Mouse (Mus musculus): ENCODE results near the gene Eaf1. TPM values are rescaled to one million over a fixed set of nuclear protein-coding genes. Genes with fewer than 3 reads are reported as not detected.

The Eaf1 gene
- polyA plus RNA-seq, 1 experiment: not detected

DNA sequence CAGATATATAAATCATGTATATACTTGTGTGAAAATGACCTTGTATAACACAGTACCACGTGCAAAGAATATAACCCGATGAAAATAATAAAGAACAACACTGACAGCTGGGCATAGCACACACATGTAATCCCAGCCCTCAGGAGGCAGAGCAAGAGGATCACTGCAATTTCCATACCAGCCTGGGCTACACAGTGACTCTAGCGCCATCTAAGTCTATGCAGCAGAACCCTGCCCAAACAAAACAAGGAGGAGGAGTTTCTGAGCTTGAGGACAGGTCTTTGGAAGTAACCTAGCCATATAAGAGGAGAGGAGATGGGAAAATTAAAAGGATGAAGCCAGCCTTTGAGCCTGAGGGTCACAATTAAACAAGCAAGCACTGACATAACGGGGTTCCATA, 24.5 kb upstream of the Eaf1 start:
- no peaks in the 10 kb centered on the region for H3K4me1 ChIP-seq (ENCODE audit: control insufficient read depth, insufficient read depth, low read length)
- TF ChIP-seq POLR2A (IDR thresholded peaks at IDR 0.05; ENCODE audit: insufficient read depth, low read depth, low read length) (no peak), CTCF (IDR thresholded peaks at IDR 0.05; ENCODE audit: insufficient read depth, low read depth, low read length) (no peak)
- H3K27ac ChIP-seq (ENCODE audit: insufficient read depth, low read depth, low read length): no peak overlapping the region
- no peak overlapping the region for H3K4me3 ChIP-seq (ENCODE audit: insufficient read depth, low read depth, low read length)
- 73% methylated on average over 4 of the region's 4 CpGs for WGBS

DNA sequence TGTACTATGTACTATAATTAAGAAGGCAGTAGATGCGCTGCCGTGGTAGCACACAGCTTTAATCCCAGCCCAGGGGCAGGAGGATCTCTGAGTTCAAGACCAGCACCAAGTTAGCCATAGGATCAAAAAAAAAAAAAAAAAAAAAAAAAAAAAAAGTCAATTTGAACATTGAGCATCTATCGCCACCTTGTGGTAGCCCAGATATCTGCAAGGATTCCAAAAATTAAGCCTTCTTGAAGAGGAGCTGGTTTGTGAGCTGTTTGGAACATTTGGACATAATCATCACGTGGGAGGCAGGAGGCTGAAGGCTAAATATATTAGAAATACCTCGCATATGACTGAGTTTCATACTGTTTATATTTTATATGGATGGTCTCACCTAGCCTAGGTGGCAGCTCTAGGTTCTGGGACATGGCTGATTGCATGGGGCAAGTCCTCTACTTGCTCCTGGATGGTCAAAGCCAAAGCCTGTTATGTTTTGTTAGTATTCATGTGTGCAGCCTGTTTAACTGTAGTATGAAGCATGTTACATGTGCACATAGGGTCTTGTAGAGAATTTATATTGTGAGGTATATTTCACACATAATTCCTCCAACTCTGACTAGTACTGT, 21.6 kb upstream of the Eaf1 start:
- no peak overlapping the region for H3K4me3 ChIP-seq (ENCODE audit: insufficient read depth, low read depth, low read length)
- H3K4me1 ChIP-seq (ENCODE audit: control insufficient read depth, insufficient read depth, low read length): no peaks in the 10 kb centered on the region
- H3K27ac ChIP-seq (ENCODE audit: insufficient read depth, low read depth, low read length): no peak overlapping the region
- TF ChIP-seq POLR2A (IDR thresholded peaks at IDR 0.05; ENCODE audit: insufficient read depth, low read depth, low read length) (no peak), CTCF (IDR thresholded peaks at IDR 0.05; ENCODE audit: insufficient read depth, low read depth, low read length) (no peak)
- WGBS: 4% methylated on average over 5 of the region's 5 CpGs

DNA sequence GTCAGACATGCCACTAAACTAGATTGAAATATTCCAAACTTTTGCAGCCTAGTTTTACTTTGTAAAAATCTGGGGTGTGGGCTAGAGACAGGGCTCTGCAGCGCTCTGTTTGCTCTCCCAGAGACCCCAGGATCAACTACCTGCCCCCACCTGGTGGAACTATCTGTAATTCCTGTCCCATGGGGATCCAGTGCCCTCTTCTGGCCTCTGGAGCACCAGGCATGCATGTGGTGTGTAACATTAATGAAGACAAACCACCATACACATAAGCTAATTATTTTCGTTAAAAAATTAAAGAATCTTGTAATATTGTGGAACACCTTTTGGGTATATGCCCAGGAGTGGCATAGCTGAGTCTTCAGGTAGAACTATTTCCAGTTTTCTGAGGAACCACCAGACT, 20.9 kb upstream of the Eaf1 start:
- WGBS: 85% methylated on average over 2 of the region's 2 CpGs
- H3K4me3 ChIP-seq (ENCODE audit: insufficient read depth, low read depth, low read length): no peak overlapping the region
- no peak overlapping the region for H3K27ac ChIP-seq (ENCODE audit: insufficient read depth, low read depth, low read length)
- no peak for TF ChIP-seq POLR2A (IDR thresholded peaks at IDR 0.05; ENCODE audit: insufficient read depth, low read depth, low read length)
- TF ChIP-seq CTCF (IDR thresholded peaks at IDR 0.05; ENCODE audit: insufficient read depth, low read depth, low read length): no peak
- no peaks in the 10 kb centered on the region for H3K4me1 ChIP-seq (ENCODE audit: control insufficient read depth, insufficient read depth, low read length)

DNA sequence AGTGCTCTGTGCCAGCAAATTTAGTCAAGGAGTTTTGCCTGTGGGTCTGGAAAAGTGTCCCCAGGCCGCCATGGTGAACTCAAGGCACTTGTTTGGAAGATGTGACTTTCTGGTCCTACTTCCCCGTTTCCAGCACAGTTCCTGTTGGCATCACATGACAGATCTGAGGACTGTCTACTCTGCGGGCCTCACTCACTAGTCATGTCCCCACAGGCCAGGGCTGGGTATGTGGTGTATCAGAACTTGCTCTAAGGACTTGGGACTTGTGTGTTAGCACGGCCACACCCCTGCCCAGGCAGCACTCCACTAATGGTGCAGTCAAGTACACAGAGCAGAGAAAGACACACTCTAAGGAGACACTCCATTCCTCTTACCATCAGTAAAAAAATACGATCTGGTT, 11.8 kb upstream of the Eaf1 start:
- TF ChIP-seq POLR2A (IDR thresholded peaks at IDR 0.05; ENCODE audit: insufficient read depth, low read depth, low read length): no peak
- 89% methylated on average over 5 of the region's 5 CpGs for WGBS
- Histone ChIP-seq H3K4me3 (ENCODE audit: insufficient read depth, low read depth, low read length) (no peak overlapping the region), H3K4me1 (ENCODE audit: control insufficient read depth, insufficient read depth, low read length) (no peaks in the 10 kb centered on the region), H3K27ac (ENCODE audit: insufficient read depth, low read depth, low read length) (no peak overlapping the region)

DNA sequence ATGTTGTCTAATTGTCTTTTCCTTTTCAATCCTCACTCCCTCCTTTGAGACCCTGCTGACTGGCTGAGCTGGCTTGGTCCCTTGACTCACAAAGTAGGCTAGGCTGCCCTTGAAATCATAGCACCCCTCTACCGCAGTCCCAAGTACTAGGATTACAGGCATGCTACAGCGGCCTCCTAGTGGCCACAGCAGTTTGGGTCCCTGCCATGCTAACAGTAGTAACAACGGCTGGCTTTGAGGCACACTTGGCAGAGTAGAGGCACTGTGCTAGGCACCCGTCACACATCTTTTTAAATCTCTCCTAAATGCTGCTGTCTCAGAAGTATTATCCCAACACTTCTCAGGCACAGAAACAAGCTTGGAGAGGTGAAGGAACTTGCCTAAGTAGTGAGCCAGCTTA, 7.7 kb upstream of the Eaf1 start:
- Histone ChIP-seq H3K4me3 (ENCODE audit: insufficient read depth, low read depth, low read length) (no peak overlapping the region), H3K4me1 (ENCODE audit: control insufficient read depth, insufficient read depth, low read length) (no peaks in the 10 kb centered on the region), H3K27ac (ENCODE audit: insufficient read depth, low read depth, low read length) (no peak overlapping the region)
- 50% methylated on average over 4 of the region's 4 CpGs for WGBS
- TF ChIP-seq POLR2A (IDR thresholded peaks at IDR 0.05; ENCODE audit: insufficient read depth, low read depth, low read length): no peak
- TF ChIP-seq CTCF (IDR thresholded peaks at IDR 0.05; ENCODE audit: insufficient read depth, low read depth, low read length): no peak

DNA sequence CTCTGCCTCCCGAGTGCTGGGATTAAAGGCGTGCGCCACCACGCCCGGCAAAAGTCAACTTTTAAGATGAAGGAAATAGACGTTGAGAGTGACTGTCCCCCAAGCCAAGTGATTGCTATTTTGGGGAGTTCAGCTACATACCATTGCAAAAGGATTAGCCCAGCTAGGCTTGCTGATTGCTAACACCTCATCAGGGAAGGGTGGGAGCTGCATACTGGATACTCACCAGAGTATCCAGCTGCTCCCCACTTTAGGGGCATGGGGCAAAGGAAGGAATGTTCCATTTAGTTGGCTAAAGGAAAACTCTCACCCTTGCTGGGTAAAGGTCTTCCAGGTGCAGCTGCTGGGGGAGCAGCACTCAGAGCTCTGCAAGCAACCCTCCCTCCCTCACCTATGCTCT, 6.1 kb upstream of the Eaf1 start:
- H3K27ac ChIP-seq (ENCODE audit: insufficient read depth, low read depth, low read length): no peak overlapping the region
- no peak overlapping the region for H3K4me3 ChIP-seq (ENCODE audit: insufficient read depth, low read depth, low read length)
- peaks cover 2% of the 10 kb centered on the region; the same call in 1 of the 2 replicates for H3K4me1 ChIP-seq (ENCODE audit: control insufficient read depth, insufficient read depth, low read length)
- WGBS: 95% methylated on average over 6 of the region's 6 CpGs
- TF ChIP-seq POLR2A (IDR thresholded peaks at IDR 0.05; ENCODE audit: insufficient read depth, low read depth, low read length) (no peak), CTCF (IDR thresholded peaks at IDR 0.05; ENCODE audit: insufficient read depth, low read depth, low read length) (no peak)

DNA sequence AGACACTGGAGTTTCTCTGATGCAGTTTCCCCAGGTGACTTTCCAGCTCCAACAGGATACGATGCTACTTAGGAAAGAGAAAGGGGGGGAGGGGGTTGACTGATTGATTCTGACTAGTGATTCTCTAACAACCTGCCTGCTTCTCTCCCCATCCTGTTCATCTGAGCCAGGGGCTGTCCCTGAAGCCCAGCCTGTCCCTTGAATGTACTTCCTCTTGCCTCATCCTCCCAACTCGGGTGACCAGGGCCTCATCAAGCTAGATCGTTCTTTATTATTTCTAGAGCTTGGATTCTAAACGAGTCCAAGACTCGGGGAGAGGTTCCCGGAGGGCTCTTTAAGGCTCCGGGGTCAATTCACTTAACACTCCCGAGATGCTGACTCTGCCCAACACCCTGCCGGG, 298 bp upstream of the Eaf1 start:
- no peak overlapping the region for H3K27ac ChIP-seq (ENCODE audit: insufficient read depth, low read depth, low read length)
- peaks cover 10% of the 10 kb centered on the region; the same call in 1 of the 2 replicates for H3K4me1 ChIP-seq (ENCODE audit: control insufficient read depth, insufficient read depth, low read length)
- 40% methylated on average over 9 of the region's 9 CpGs for WGBS
- no peak for TF ChIP-seq CTCF (IDR thresholded peaks at IDR 0.05; ENCODE audit: insufficient read depth, low read depth, low read length)
- no peak for TF ChIP-seq POLR2A (IDR thresholded peaks at IDR 0.05; ENCODE audit: insufficient read depth, low read depth, low read length)
- H3K4me3 ChIP-seq (ENCODE audit: insufficient read depth, low read depth, low read length): peak overlapping the region; percentile 96

DNA sequence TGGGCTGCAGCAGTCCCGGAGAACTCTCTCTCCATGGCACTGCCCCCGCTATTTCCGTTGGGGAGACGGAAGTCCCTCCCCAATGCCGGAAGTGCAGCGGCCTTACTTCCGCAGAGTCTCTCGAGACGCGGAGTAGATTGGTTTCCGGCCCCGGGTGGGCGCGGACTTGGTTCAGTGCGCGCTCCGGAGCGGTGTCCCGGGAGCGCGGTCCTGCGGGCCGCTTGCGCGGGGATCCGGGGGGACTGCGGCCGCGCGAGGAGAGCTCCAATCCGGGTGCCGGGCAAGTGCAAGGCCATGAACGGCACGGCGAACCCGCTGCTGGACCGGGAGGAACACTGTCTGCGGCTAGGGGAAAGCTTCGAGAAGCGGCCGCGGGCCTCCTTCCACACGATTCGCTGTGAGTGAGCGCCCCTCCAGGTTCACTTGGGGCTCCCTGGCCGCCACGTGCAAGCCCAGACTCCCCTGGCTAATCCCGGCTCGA, 816 bp downstream of the Eaf1 start, which contains the start of gene Mettl6:
Gene Mettl6, minus strand, starts transcription at position 66 of the 481 bp plus-strand sequence.
- WGBS: under 1% methylated on average over 49 of the region's 49 CpGs
- no peak for TF ChIP-seq CTCF (IDR thresholded peaks at IDR 0.05; ENCODE audit: insufficient read depth, low read depth, low read length)
- peak; percentile 79 for TF ChIP-seq POLR2A (IDR thresholded peaks at IDR 0.05; ENCODE audit: insufficient read depth, low read depth, low read length)

DNA sequence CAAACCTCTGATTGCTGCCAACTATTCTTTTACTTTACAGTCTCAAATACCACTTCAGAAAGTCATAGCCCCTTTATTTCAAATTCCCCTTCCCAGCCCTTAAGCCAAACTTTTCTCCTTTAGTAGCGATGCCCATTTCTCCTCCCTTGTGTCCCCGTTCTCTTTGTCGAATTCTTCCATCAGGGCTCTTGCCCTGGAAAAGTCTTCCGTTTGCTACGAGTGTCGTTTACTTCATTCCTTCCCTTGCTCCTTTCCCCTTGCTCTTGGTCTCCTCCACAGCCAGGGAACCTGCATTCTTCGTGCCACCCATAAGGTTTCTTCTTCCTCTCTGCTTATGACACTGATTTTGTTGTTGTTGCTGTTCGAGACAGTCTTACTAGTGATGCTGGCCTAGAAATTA, 1.3 kb downstream of the Eaf1 start:
- TF ChIP-seq POLR2A (IDR thresholded peaks at IDR 0.05; ENCODE audit: insufficient read depth, low read depth, low read length) (no peak), CTCF (IDR thresholded peaks at IDR 0.05; ENCODE audit: insufficient read depth, low read depth, low read length) (no peak)
- no peak overlapping the region for H3K27ac ChIP-seq (ENCODE audit: insufficient read depth, low read depth, low read length)
- H3K4me3 ChIP-seq (ENCODE audit: insufficient read depth, low read depth, low read length): peak overlapping the region; percentile 96
- peaks cover 10% of the 10 kb centered on the region; the same call in 1 of the 2 replicates for H3K4me1 ChIP-seq (ENCODE audit: control insufficient read depth, insufficient read depth, low read length)
- under 1% methylated on average over 8 of the region's 8 CpGs for WGBS

More for the DNA sequence above, 816 bp downstream of the Eaf1 start, which contains the start of gene Mettl6:
- H3K4me3 ChIP-seq (ENCODE audit: insufficient read depth, low read depth, low read length): peak within 1 kb of the TSS; percentile 96
- peaks cover 10% of the 10 kb centered on the region; the same call in 1 of the 2 replicates for H3K4me1 ChIP-seq (ENCODE audit: control insufficient read depth, insufficient read depth, low read length)
- H3K27ac ChIP-seq (ENCODE audit: insufficient read depth, low read depth, low read length): peak within 1 kb of the TSS; percentile 76
